Mouse (Mus musculus) adrenal gland, postnatal 10 days (tissue): ENCODE results near the gene Cd163. TPM values are rescaled to one million over a fixed set of nuclear protein-coding genes. Genes with fewer than 3 reads are reported as not detected.

Experiments used
- DNase-seq: peaks from one replicate; pipeline ENCODE4 v3.0.0; 2021; ENCODE audit warnings: mixed read lengths
- total RNA-seq, 2 experiments: library from RNA; stranded (reverse); gene quantifications; 2 replicates each; pipeline ENCODE4 v1.2.3; 2021

The Cd163 gene
- total RNA-seq, 2 experiments from 2014 or later, result 9.8 to 20.8 TPM

- DNase-seq, result no peak
Observed at GRCm38 (mm10) chr6:124360549-124360948, 56.1 kb downstream of the Cd163 start.

GRCm38 (mm10) chr6:124364328-124364727 lies 59.9 kb downstream of the Cd163 start:
- no peak for DNase-seq

- DNase-seq, result no peak
Observed at GRCm38 (mm10) chr6:124373584-124374206, 69.2 kb downstream of the Cd163 start.

- DNase-seq, result no peak
Observed at GRCm38 (mm10) chr6:124374683-124375082, 70.2 kb downstream of the Cd163 start.

GRCm38 (mm10) chr6:124375435-124375884 lies 71.0 kb downstream of the Cd163 start:
- DNase-seq, result no peak

- DNase-seq, result no peak
Observed at GRCm38 (mm10) chr6:124376311-124376710, 71.9 kb downstream of the Cd163 start.

- no peak for DNase-seq
Observed at GRCm38 (mm10) chr6:124377494-124378255, 73.2 kb downstream of the Cd163 start.

- peak; percentile 74 for DNase-seq
Observed at GRCm38 (mm10) chr6:124379331-124379730, 74.9 kb downstream of the Cd163 start.

Other genes with a start within 250 kb of the Cd163 start
- gene Vmn2r27, start 72.8 kb upstream of the Cd163 start, total RNA-seq, result not detected
- gene Pex5, start 110.4 kb downstream of the Cd163 start, total RNA-seq, result 100 to 1,000 TPM in 1 of 2 experiments, 10 to 100 TPM in 1; 93.1 to 104 TPM
- 10 to 100 TPM; 78.7 to 79.4 TPM for gene Clstn3, start 160.1 kb downstream of the Cd163 start, total RNA-seq
- gene C1rl, start 188.5 kb downstream of the Cd163 start, total RNA-seq, result 10 to 100 TPM; 16.0 to 21.7 TPM
- gene C1ra, start 207.7 kb downstream of the Cd163 start, total RNA-seq, result 10 to 100 TPM; 40.4 to 51.1 TPM
- gene C1s1, start 237.7 kb downstream of the Cd163 start, total RNA-seq, result 100 to 1,000 TPM in 1 of 2 experiments, 10 to 100 TPM in 1; 76.9 to 105 TPM